Mouse (Mus musculus) embryonic facial prominence, embryonic 15.5 days (tissue): ENCODE data around the gene Pidd1. TPM values are rescaled to one million over a fixed set of nuclear protein-coding genes. Genes with fewer than 3 reads are reported as not detected.

Experiments
- ATAC-seq: fragments of 200-750 bp; cut with Nextera tagmentation; 2 replicates; pipeline ENCODE4 v1.8.0; 2017; ENCODE audit warnings: low read depth, moderate TSS enrichment; ENCODE audit not compliant: insufficient number of reproducible peaks, low FRiP score, low TSS enrichment
- H3K27ac ChIP-seq: fragments of 300-500 bp; sonication (generic); replicated peaks from 2 replicates; pipeline ENCODE4 v1.5.1; 2015; ENCODE audit warnings: mild to moderate bottlenecking, inconsistent platforms
- H3K27me3 ChIP-seq: fragments of 300-500 bp; sonication (generic); 2 replicates; pipeline ENCODE4 v1.6.1; 2015; ENCODE audit warnings: inconsistent platforms
- H3K36me3 ChIP-seq: fragments of 300-500 bp; sonication (generic); 2 replicates; pipeline ENCODE4 v1.6.1; 2015; ENCODE audit warnings: mild to moderate bottlenecking, inconsistent platforms
- H3K4me1 ChIP-seq: fragments of 300-500 bp; sonication (generic); 2 replicates; pipeline ENCODE4 v1.6.1; 2015; ENCODE audit warnings: inconsistent platforms
- H3K4me2 ChIP-seq: fragments of 300-500 bp; sonication (generic); replicated peaks from 2 replicates; pipeline ENCODE4 v1.6.1; 2015; ENCODE audit warnings: mild to moderate bottlenecking, inconsistent platforms
- H3K4me3 ChIP-seq: fragments of 300-500 bp; sonication (generic); replicated peaks from 2 replicates; pipeline ENCODE4 v1.5.1; 2015; ENCODE audit warnings: mild to moderate bottlenecking, inconsistent platforms
- H3K9ac ChIP-seq: fragments of 300-500 bp; sonication (generic); 2 replicates; pipeline ENCODE4 v1.6.1; 2015; ENCODE audit warnings: inconsistent platforms
- H3K9me3 ChIP-seq: fragments of 300-500 bp; sonication (generic); replicated peaks from 2 replicates; pipeline ENCODE4 v1.6.1; 2016; ENCODE audit warnings: inconsistent platforms
- WGBS: fragments of 180-500 bp; shearing (Covaris S2); methylation state at CpG from one replicate; pipeline ENCODE4 v1.1.7; 2015; 5-methylcytosine and 5-hydroxymethylcytosine counted together
- polyA plus RNA-seq: library from polyadenylated mRNA; unstranded; fragments of >200 nt; fragmentation: Nextera tagmentation; extraction: Ambion mirVana; gene quantifications from 2 replicates; pipeline ENCODE4 v1.2.1, GENCODE M21; 2015

The Pidd1 gene
- 13.5 and 14.7 TPM in 2 replicates for polyA plus RNA-seq

DNA sequence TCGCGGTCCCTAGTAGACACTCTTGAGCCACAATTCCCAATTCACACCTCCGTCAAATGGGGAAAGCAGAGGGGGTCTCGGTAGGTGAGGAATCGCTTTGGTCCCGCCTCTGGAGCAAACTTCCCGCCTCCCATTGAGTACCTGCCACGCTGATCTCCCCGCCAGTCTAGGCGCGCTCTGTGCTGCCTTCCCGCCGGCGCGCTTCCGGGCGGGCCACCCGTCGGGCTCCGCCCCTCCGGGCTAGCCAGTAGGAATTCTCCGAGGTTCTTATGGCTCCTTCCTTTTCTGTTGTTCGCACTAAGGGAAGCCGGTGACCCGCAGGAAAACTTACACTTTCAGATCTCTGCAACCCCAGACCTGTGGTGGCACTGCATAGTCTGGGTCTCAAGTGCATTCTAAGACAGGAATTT is at the start of gene Pidd1:
Gene Pidd1 (minus strand): TSS at position 198 of the 410 bp plus-strand sequence.
- Histone ChIP-seq H3K27ac (peak within 1 kb of the TSS; percentile 58), H3K4me3 (peak within 1 kb of the TSS; percentile 52), H3K27me3 (no peaks in the 10 kb centered on the region), H3K9ac (peak within 1 kb of the TSS; percentile 51), H3K9me3 (no peaks in the 10 kb centered on the region), H3K4me1 (peaks cover 49% of the 10 kb centered on the region), H3K36me3 (peaks cover 26% of the 10 kb centered on the region), H3K4me2 (peak within 1 kb of the TSS; percentile 84)
- WGBS: under 1% methylated on average over 25 of the region's 25 CpGs
- ATAC-seq: 0 out of 2 replicates have a peak, but pooled peaks have one; percentile 63

DNA sequence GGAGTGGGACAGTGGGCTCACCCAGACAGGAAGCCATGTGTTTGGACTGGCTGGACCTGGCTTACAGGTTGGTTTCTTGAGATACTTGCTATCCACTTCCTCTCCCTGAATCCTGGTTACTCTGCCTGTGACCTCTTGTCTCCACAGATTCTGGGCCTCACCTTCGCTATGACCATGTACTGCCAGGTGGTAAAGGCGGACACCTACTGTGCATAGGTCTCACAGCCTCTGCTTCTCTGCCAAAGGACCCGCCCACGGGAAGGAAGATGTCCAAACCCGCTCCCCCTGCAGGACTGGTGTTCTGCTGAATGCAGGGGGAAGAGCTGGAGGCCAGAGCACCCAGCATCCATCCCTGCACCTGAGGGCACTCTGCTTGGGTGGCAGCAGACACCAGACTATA is 48.9 kb upstream of the Pidd1 start:
- Histone ChIP-seq H3K9me3 (no peaks in the 10 kb centered on the region), H3K36me3 (peaks cover 30% of the 10 kb centered on the region), H3K4me3 (no peak overlapping the region), H3K4me1 (no peaks in the 10 kb centered on the region), H3K27ac (no peak overlapping the region), H3K27me3 (no peaks in the 10 kb centered on the region), H3K9ac (no peak overlapping the region), H3K4me2 (no peak overlapping the region)
- no peak for ATAC-seq
- WGBS: 86% methylated on average over 5 of the region's 5 CpGs

DNA sequence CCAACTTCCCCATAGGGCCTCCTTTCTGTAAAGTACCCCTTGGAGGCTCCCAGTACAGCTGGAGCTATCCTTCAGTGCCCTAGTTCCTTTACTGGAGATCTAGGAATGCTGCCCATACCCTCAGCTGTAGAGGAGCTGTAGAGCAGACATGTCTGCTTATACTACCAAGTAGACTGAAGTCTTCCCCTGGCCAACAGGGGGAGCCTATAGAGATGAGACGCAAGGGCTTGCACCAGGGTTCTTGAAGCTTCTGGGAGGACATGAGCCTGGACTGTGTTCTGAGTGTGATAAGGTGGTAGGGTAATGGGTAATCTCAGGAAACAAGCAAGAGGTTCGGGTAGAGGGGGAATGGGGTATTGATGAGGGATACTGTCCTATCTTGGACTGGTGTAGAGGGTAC is 47.3 kb upstream of the Pidd1 start:
- no peaks in the 10 kb centered on the region for H3K4me1 ChIP-seq
- no peak overlapping the region for H3K4me2 ChIP-seq
- H3K4me3 ChIP-seq: no peak overlapping the region
- no peaks in the 10 kb centered on the region for H3K27me3 ChIP-seq
- 86% methylated on average over 2 of the region's 2 CpGs for WGBS
- peaks cover 30% of the 10 kb centered on the region for H3K36me3 ChIP-seq
- H3K27ac ChIP-seq: no peak overlapping the region
- no peak overlapping the region for H3K9ac ChIP-seq
- no peaks in the 10 kb centered on the region for H3K9me3 ChIP-seq
- no peak for ATAC-seq

DNA sequence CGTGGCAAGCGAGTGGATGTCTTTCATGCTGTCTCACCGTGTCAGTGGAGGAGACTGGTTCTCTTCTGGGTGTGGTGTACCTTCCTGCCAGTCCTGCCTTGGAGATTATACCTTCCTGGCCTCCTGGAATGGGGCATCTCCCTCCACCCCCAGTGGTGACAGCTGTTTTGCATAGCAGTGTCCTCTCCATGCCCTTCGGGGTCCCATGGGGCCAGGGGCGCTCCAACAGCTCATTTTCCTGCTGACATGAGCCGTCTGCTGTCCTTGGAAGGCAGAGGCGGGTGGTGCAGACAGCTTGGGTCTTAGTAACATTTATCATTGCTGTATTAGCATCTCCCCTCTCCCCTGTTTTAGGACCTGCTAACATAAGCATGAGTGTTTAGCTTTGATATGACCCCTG is 43.3 kb upstream of the Pidd1 start:
- peaks cover 12% of the 10 kb centered on the region; the same call in 1 of the 2 replicates for H3K36me3 ChIP-seq
- no peak for ATAC-seq
- peaks cover 11% of the 10 kb centered on the region for H3K27me3 ChIP-seq
- no peak overlapping the region for H3K27ac ChIP-seq
- H3K9ac ChIP-seq: no peak overlapping the region
- WGBS: 71% methylated on average over 7 of the region's 7 CpGs
- no peaks in the 10 kb centered on the region for H3K9me3 ChIP-seq
- H3K4me3 ChIP-seq: no peak overlapping the region
- peaks cover 12% of the 10 kb centered on the region for H3K4me1 ChIP-seq
- H3K4me2 ChIP-seq: no peak overlapping the region

DNA sequence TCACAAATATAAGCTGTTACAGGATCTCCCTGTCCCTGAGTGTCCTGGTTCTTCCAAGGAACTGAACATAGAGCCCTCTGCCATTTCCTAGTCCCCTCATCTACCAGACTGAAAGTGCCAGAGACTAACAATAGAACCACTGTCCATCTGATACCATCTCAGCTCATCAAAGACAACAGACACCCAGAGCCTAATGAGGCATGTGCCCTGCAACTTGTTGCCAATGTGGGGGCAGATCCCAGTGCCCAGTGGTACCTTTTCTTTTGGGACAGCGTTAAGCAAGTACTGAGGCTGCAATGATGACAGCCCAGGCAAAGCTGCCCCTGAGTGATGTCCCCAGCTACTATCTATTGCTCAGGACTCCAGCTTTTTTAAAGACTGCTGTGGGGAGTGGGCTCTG is 42.4 kb upstream of the Pidd1 start:
- no peak overlapping the region for H3K4me3 ChIP-seq
- peaks cover 20% of the 10 kb centered on the region for H3K27me3 ChIP-seq
- H3K9me3 ChIP-seq: no peaks in the 10 kb centered on the region
- peaks cover 4% of the 10 kb centered on the region; the same call in 1 of the 2 replicates for H3K36me3 ChIP-seq
- peaks cover 21% of the 10 kb centered on the region for H3K4me1 ChIP-seq
- no peak for ATAC-seq
- 90% methylated on average over 1 of the region's 1 CpGs for WGBS
- no peak overlapping the region for H3K4me2 ChIP-seq
- H3K9ac ChIP-seq: no peak overlapping the region
- no peak overlapping the region for H3K27ac ChIP-seq

DNA sequence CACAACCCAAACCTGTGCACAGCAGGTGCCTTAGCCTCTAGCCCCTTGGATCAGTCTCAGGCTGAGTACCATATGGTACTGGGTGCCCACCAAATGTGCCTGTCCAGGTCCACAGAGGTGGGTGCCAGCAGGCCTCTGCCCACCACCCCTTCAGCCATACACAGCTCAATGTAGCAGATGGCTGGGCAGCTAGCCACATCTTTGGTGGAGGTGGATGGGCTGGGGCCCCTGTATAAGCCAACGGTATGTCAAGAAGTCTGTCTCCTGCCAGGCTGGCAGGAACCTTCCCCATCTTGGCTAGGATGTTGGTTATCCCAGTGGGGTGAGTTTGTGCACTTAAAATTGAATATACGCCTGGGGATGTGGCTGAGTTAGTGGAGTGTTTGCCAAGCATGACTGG is 41.8 kb upstream of the Pidd1 start:
- 74% methylated on average over 2 of the region's 2 CpGs for WGBS
- Histone ChIP-seq H3K27me3 (peaks cover 25% of the 10 kb centered on the region), H3K9ac (no peak overlapping the region), H3K9me3 (no peaks in the 10 kb centered on the region), H3K27ac (no peak overlapping the region), H3K36me3 (no peaks in the 10 kb centered on the region), H3K4me1 (peaks cover 27% of the 10 kb centered on the region), H3K4me2 (no peak overlapping the region), H3K4me3 (no peak overlapping the region)
- ATAC-seq: no peak

DNA sequence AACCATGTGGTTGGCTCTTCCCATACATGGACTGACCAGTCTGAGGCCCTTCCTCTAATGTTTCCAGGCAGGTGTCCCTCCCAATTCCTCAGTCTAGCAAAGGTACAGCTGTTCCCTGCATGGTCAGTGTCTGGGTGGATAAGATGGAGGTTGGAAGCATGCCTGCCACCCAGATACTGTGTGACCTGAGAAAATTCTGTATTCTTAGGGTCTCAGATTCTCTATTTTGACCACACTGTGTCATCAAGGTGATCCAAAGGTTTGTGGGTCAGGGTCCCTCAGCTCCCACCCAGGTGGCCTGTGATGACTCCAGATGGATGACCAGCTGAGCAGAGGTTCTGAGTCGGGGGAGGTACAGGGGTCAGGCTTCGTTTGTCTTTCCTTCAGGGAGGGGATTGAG is 41.4 kb upstream of the Pidd1 start:
- Histone ChIP-seq H3K27ac (no peak overlapping the region), H3K9me3 (no peaks in the 10 kb centered on the region), H3K9ac (no peak overlapping the region), H3K36me3 (no peaks in the 10 kb centered on the region), H3K4me3 (no peak overlapping the region), H3K4me1 (peaks cover 27% of the 10 kb centered on the region), H3K4me2 (no peak overlapping the region), H3K27me3 (peaks cover 25% of the 10 kb centered on the region)
- ATAC-seq: no peak
- 75% methylated on average over 2 of the region's 2 CpGs for WGBS

DNA sequence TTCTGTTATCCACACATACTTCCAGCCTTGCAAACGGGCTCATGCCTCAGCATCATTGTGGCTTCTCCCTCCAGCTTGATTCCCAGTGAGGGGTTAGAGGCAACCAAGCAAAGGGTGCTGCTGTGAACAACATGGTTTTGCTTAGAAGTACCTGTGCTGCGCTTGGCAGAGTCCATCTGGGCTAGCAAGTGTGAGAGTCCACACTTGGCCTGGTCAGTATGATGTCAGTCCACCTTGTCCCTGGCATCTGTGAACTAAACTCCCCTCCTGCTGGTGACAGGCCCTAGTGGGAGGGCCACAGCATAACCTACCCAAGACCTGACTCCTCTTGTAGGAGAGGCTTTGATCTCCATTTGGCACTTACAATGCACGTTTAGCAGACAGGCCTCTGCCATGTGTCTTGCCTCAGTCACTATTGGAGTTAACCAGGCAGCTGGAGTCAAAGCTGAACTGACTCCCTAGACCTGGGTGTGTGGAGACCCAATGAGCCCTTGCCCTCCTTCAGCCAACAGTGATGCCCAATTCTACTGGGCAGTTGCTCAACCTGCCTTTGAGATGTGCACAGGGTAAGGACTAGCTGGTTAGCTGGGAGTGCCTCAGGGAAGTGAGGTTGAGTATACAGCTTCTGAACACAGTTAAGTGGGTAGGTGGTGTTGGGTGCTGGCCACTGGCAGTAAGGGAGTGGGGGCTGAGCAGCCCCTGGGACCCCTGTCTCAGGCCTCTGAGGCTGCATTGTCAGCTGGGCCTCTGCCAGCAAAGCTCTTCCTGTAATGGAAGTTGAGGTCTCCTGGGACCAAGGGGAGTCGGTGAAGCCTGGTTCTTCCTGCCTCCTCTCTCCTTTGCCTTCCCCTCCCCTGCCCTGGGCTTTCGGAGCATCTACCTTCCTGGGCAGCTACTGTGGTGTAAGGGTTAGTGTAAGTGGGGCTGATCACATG is 40.6 kb upstream of the Pidd1 start:
- no peak for ATAC-seq
- Histone ChIP-seq H3K4me1 (peaks cover 27% of the 10 kb centered on the region), H3K9ac (no peak overlapping the region), H3K4me2 (no peak overlapping the region), H3K36me3 (no peaks in the 10 kb centered on the region), H3K27me3 (peaks cover 25% of the 10 kb centered on the region), H3K9me3 (no peaks in the 10 kb centered on the region), H3K27ac (no peak overlapping the region), H3K4me3 (no peak overlapping the region)
- WGBS: 67% methylated on average over 5 of the region's 5 CpGs

DNA sequence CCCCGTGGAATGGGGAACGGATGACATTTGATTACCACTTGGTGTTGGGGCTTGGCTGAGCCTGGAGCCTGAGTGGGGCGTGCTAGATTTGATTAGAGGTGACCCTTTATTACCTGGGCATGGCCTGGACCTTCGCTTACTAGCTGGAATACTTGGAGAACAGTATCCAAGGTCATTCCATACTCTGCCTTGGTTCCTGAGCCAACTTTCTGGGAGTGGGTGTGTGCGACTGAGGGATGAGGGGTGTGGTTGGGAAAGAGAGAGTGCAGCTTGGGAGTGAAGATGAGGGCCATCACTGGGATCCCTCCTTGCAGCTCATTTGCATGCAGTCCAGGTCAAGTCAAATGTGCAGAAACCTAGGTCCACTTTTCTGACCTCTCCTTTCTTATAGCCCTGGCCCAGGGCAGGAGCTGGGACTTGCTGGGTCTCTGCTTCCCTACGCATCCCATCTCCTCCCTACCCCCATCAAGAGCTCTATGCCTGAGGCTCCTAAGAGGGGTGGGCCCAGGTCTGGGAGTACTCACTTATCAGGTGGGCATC is 39.4 kb upstream of the Pidd1 start:
- no peak for ATAC-seq
- WGBS: 78% methylated on average over 6 of the region's 6 CpGs
- Histone ChIP-seq H3K9me3 (no peaks in the 10 kb centered on the region), H3K4me1 (peaks cover 31% of the 10 kb centered on the region), H3K27me3 (peaks cover 25% of the 10 kb centered on the region), H3K36me3 (no peaks in the 10 kb centered on the region), H3K4me3 (no peak overlapping the region), H3K27ac (no peak overlapping the region), H3K4me2 (no peak overlapping the region), H3K9ac (no peak overlapping the region)

DNA sequence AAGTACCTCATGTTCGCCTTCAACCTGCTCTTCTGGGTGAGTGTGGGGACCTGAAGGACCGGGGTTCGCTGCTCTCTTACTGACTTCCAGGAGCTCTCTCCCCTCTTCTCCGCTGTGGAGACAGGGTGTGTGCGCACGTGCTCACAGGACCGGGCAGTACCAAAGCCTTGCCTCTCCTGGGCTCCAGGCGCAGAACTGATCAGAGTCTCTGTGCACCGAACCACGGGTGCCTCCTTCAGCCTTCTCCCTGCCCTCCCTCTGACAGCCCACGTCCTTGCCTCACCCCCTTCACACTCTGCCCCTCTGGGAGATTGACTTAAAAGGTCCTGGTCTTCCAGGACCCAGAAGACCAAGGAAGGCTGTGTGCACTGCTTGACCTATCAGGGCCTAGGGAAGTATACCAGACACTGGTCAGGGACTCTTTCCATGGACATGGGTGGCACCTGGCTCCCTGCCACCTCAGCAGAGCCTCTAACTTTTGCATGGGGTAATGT is 38.8 kb upstream of the Pidd1 start:
- Histone ChIP-seq H3K9ac (0 out of 2 replicates have a peak overlapping the region, but pooled peaks have one; percentile 16), H3K36me3 (no peaks in the 10 kb centered on the region), H3K4me1 (peaks cover 37% of the 10 kb centered on the region), H3K4me3 (peak overlapping the region; percentile 48), H3K27me3 (peaks cover 25% of the 10 kb centered on the region), H3K9me3 (no peaks in the 10 kb centered on the region), H3K27ac (no peak overlapping the region), H3K4me2 (peak overlapping the region; percentile 91)
- whole genome bisulfite sequencing: 7% methylated on average over 11 of the region's 11 CpGs
- no peak for ATAC-seq
